Mouse (Mus musculus): ENCODE measurements around the gene Gm21190. TPM values are rescaled to one million over a fixed set of nuclear protein-coding genes. Genes with fewer than 3 reads are reported as not detected.
"Not testable (repeated sequence)": the region's sequence is repeated elsewhere in the genome, so short reads cannot be mapped to it uniquely, and the experiment has no call there.

Gm21190 gene
- total and polyA plus RNA-seq, 3 experiments = not detected

- H3K4me1 ChIP-seq (ENCODE audit: control insufficient read depth in 1 of 2, insufficient read depth in 2 of 2, low read length in 2 of 2) = no peaks in the 10 kb centered on the region
- no peaks in the 10 kb centered on the region for H3K9me3 ChIP-seq (replicated peaks; ENCODE audit: insufficient read depth, low read length)
- H3K27ac ChIP-seq (ENCODE audit: control insufficient read depth, low read depth, low read length) = no peak overlapping the region
- no peak for TF ChIP-seq KAT2A (conservative IDR thresholded peaks at IDR 0.05; ENCODE audit: low read depth, low read length)
- no peak for TF ChIP-seq ZKSCAN1 (IDR thresholded peaks at IDR 0.05; ENCODE audit: low read depth, low read length)
- no peak for TF ChIP-seq MAX (IDR thresholded peaks at IDR 0.05; ENCODE audit: low read length)
- TF ChIP-seq GATA1 (IDR thresholded peaks at IDR 0.05; ENCODE audit: low read depth, low read length) = no peak
- TF ChIP-seq RAD21 (IDR thresholded peaks at IDR 0.05; ENCODE audit: low read depth, low read length) = no peak
- no peak for TF ChIP-seq USF2 (IDR thresholded peaks at IDR 0.05; ENCODE audit: borderline replicate concordance in 1 of 2, insufficient read depth in 1 of 2, low read depth in 1 of 2, low read length in 2 of 2)
- no peak for TF ChIP-seq MEF2A (IDR thresholded peaks at IDR 0.05; ENCODE audit: extremely low read depth, insufficient replicate concordance, low read depth, low read length, poor library complexity, severe bottlenecking)
- no peak for TF ChIP-seq EP300 (IDR thresholded peaks at IDR 0.05; ENCODE audit: low read depth in 1 of 2, low read length in 2 of 2)
- no peak for TF ChIP-seq NELFE (IDR thresholded peaks at IDR 0.05; ENCODE audit: low read depth, low read length)
- TF ChIP-seq POLR2A (IDR thresholded peaks at IDR 0.05; ENCODE audit: control insufficient read depth in 1 of 2, insufficient read depth in 1 of 2, low read depth in 1 of 2, low read length in 2 of 2, poor library complexity in 1 of 2) = no peak
- TF ChIP-seq MAFK (IDR thresholded peaks at IDR 0.05; ENCODE audit: borderline replicate concordance, low read depth, low read length) = no peak
- TF ChIP-seq SIN3A (IDR thresholded peaks at IDR 0.05; ENCODE audit: low read length) = no peak
- TF ChIP-seq POLR2AphosphoS2 (IDR thresholded peaks at IDR 0.05; ENCODE audit: low read length) = no peak
- TF ChIP-seq ZC3H11A (IDR thresholded peaks at IDR 0.05; ENCODE audit: low read depth, low read length) = no peak
- no peak for TF ChIP-seq MXI1 (IDR thresholded peaks at IDR 0.05; ENCODE audit: low read depth, low read length)
- no peak for TF ChIP-seq CTCF (IDR thresholded peaks at IDR 0.05 in 2 of 3, conservative IDR thresholded peaks at IDR 0.05 in 1 of 3; ENCODE audit: control insufficient read depth in 1 of 3, insufficient read depth in 1 of 3, low read depth in 2 of 3, low read length in 3 of 3, poor library complexity in 1 of 3, severe bottlenecking in 1 of 3)
- TF ChIP-seq ELF1 (IDR thresholded peaks at IDR 0.05; ENCODE audit: low read depth, low read length) = no peak
- no peak for TF ChIP-seq NRF1 (IDR thresholded peaks at IDR 0.05; ENCODE audit: insufficient read depth, low read depth, low read length, poor library complexity, severe bottlenecking)
- no peak for TF ChIP-seq ZNF384 (IDR thresholded peaks at IDR 0.05; ENCODE audit: low read depth, low read length)
- TF ChIP-seq JUND (IDR thresholded peaks at IDR 0.05; ENCODE audit: low read depth, low read length) = no peak
- no peaks in the 10 kb centered on the region for H3K27me3 ChIP-seq (ENCODE audit: control insufficient read depth in 1 of 2, insufficient read depth in 2 of 2, low read length in 2 of 2)
- no peak overlapping the region for H3K9ac ChIP-seq (ENCODE audit: control insufficient read depth, low read depth, low read length, poor library complexity, severe bottlenecking)
- H3K36me3 ChIP-seq (ENCODE audit: control insufficient read depth in 1 of 2, insufficient read depth in 2 of 2, low read length in 2 of 2) = no peaks in the 10 kb centered on the region
- H3K79me2 ChIP-seq (ENCODE audit: control insufficient read depth, insufficient read depth, low read length, poor library complexity) = no peaks in the 10 kb centered on the region
- DNase-seq (ENCODE audit: low read depth, low spot score) = no peak
- no peak overlapping the region for H3K4me3 ChIP-seq (ENCODE audit: control insufficient read depth in 1 of 2, insufficient read depth in 1 of 2, low read depth in 2 of 2, low read length in 2 of 2)
Measured at GRCm38 (mm10) chr5:15488743-15489142, 40.3 kb downstream of the Gm21190 start.

- H3K79me2 ChIP-seq (ENCODE audit: control insufficient read depth, insufficient read depth, low read length, poor library complexity); H3K9ac ChIP-seq (ENCODE audit: control insufficient read depth, low read depth, low read length, poor library complexity, severe bottlenecking); DNase-seq (ENCODE audit: low read depth, low spot score); H3K27ac ChIP-seq (ENCODE audit: control insufficient read depth, low read depth, low read length); H3K27me3 ChIP-seq (ENCODE audit: control insufficient read depth in 1 of 2, insufficient read depth in 2 of 2, low read length in 2 of 2); H3K4me1 ChIP-seq (ENCODE audit: control insufficient read depth in 1 of 2, insufficient read depth in 2 of 2, low read length in 2 of 2); H3K4me3 ChIP-seq (ENCODE audit: control insufficient read depth in 1 of 2, insufficient read depth in 1 of 2, low read depth in 2 of 2, low read length in 2 of 2); H3K36me3 ChIP-seq (ENCODE audit: control insufficient read depth in 1 of 2, insufficient read depth in 2 of 2, low read length in 2 of 2); H3K9me3 ChIP-seq (replicated peaks; ENCODE audit: insufficient read depth, low read length): not testable (repeated sequence)
Measured at GRCm38 (mm10) chr5:15484616-15485015, 44.4 kb downstream of the Gm21190 start.

GRCm38 (mm10) chr5:15483576-15483975, 45.4 kb downstream of the Gm21190 start:
- not testable (repeated sequence) for H3K4me3 ChIP-seq (ENCODE audit: control insufficient read depth in 1 of 2, insufficient read depth in 1 of 2, low read depth in 2 of 2, low read length in 2 of 2); H3K36me3 ChIP-seq (ENCODE audit: control insufficient read depth in 1 of 2, insufficient read depth in 2 of 2, low read length in 2 of 2); H3K4me1 ChIP-seq (ENCODE audit: control insufficient read depth in 1 of 2, insufficient read depth in 2 of 2, low read length in 2 of 2); H3K27me3 ChIP-seq (ENCODE audit: control insufficient read depth in 1 of 2, insufficient read depth in 2 of 2, low read length in 2 of 2); H3K9ac ChIP-seq (ENCODE audit: control insufficient read depth, low read depth, low read length, poor library complexity, severe bottlenecking); H3K79me2 ChIP-seq (ENCODE audit: control insufficient read depth, insufficient read depth, low read length, poor library complexity); DNase-seq (ENCODE audit: low read depth, low spot score); H3K27ac ChIP-seq (ENCODE audit: control insufficient read depth, low read depth, low read length); H3K9me3 ChIP-seq (replicated peaks; ENCODE audit: insufficient read depth, low read length)

- H3K27ac ChIP-seq (ENCODE audit: control insufficient read depth, low read depth, low read length); H3K4me1 ChIP-seq (ENCODE audit: control insufficient read depth in 1 of 2, insufficient read depth in 2 of 2, low read length in 2 of 2); H3K27me3 ChIP-seq (ENCODE audit: control insufficient read depth in 1 of 2, insufficient read depth in 2 of 2, low read length in 2 of 2); H3K79me2 ChIP-seq (ENCODE audit: control insufficient read depth, insufficient read depth, low read length, poor library complexity); H3K9me3 ChIP-seq (replicated peaks; ENCODE audit: insufficient read depth, low read length); DNase-seq (ENCODE audit: low read depth, low spot score); H3K36me3 ChIP-seq (ENCODE audit: control insufficient read depth in 1 of 2, insufficient read depth in 2 of 2, low read length in 2 of 2); H3K9ac ChIP-seq (ENCODE audit: control insufficient read depth, low read depth, low read length, poor library complexity, severe bottlenecking); H3K4me3 ChIP-seq (ENCODE audit: control insufficient read depth in 1 of 2, insufficient read depth in 1 of 2, low read depth in 2 of 2, low read length in 2 of 2): not testable (repeated sequence)
Measured at GRCm38 (mm10) chr5:15482815-15483214, 46.2 kb downstream of the Gm21190 start.
